Mouse (Mus musculus) C2C12 (cell line): ENCODE measurements around the gene Chrnb1. TPM values are rescaled to one million over a fixed set of nuclear protein-coding genes. Genes with fewer than 3 reads are reported as not detected.

Experiments
- H3K27me3 ChIP-seq: one replicate; pipeline ENCODE4 v1.6.1; 2011; ENCODE audit not compliant: control insufficient read depth, insufficient read depth, insufficient read length
- H3K36me3 ChIP-seq: one replicate; pipeline ENCODE4 v1.6.1; 2011; ENCODE audit not compliant: control insufficient read depth, insufficient read depth
- H3K4me3 ChIP-seq: one replicate; pipeline ENCODE4 v1.5.1; 2011; ENCODE audit warnings: mild to moderate bottlenecking, control low read depth; ENCODE audit not compliant: poor library complexity, insufficient read depth, severe bottlenecking
- H3K79me2 ChIP-seq: one replicate; pipeline ENCODE4 v1.6.1; 2011; ENCODE audit not compliant: control insufficient read depth, insufficient read depth
- H3K79me3 ChIP-seq: one replicate; pipeline ENCODE4 v1.6.1; 2011; ENCODE audit warnings: low read depth, control low read depth
- H3ac ChIP-seq: one replicate; pipeline ENCODE3; 2011; ENCODE audit warnings: low read depth; ENCODE audit not compliant: control insufficient read depth, insufficient read length
- CEBPB ChIP-seq: IDR thresholded peaks from one replicate; pipeline ENCODE4 v1.6.1; 2011; ENCODE audit warnings: low read depth, mild to moderate bottlenecking, control low read depth, moderate library complexity
- CTCF ChIP-seq: IDR thresholded peaks from one replicate; pipeline ENCODE4 v1.5.1; 2011; ENCODE audit not compliant: control insufficient read depth, insufficient read depth, insufficient read length
- FOSL1 ChIP-seq: IDR thresholded peaks from one replicate; pipeline ENCODE4 v1.8.0; 2011; ENCODE audit warnings: mild to moderate bottlenecking, low read length; ENCODE audit not compliant: poor library complexity, insufficient read depth, severe bottlenecking
- MAX ChIP-seq: IDR thresholded peaks from one replicate; pipeline ENCODE4 v1.6.1; 2011; ENCODE audit warnings: mild to moderate bottlenecking, control low read depth
- MYOD1 ChIP-seq: IDR thresholded peaks from one replicate; pipeline ENCODE4 v1.6.1; 2011; ENCODE audit warnings: low read depth; ENCODE audit not compliant: control insufficient read depth, insufficient read length
- MYOG ChIP-seq: IDR thresholded peaks from one replicate; pipeline ENCODE4 v1.6.1; 2011; ENCODE audit not compliant: control insufficient read depth, insufficient read length; ENCODE audit errors: extremely low read depth
- USF1 ChIP-seq: IDR thresholded peaks from one replicate; pipeline ENCODE4 v1.6.1; 2011; ENCODE audit warnings: low read depth, mild to moderate bottlenecking, control low read depth, moderate library complexity
- polyA plus RNA-seq: library from polyadenylated mRNA; unstranded; fragments of >200 nt; fragmentation: generic; extraction: Trizol; gene quantifications from one replicate; pipeline ENCODE4 v1.2.1, GENCODE M21; 2012; ENCODE audit warnings: missing spikeins

The Chrnb1 gene
- polyA plus RNA-seq, 1 experiment = 37.7 TPM

DNA sequence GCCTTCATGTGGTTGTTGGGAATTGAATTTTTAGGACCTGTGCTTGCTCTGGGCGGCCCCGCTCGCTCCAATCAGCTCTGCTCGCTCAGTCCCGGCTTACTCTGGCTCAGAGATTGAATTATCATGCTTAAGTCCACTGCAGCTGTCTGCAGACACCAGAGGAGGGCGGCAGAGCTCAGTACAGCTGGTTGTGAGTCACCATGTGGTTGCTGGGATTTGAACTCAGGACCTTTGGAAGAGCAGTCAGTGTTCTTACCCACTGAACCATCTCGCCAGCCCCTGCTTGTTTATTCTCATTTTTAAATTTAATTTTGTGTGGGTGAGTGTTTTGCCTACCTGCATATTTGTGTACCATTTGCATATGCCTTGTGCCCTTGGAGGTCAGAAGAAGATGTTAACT is 32.2 kb downstream of the Chrnb1 start:
- no peaks in the 10 kb centered on the region for H3K27me3 ChIP-seq
- no peaks in the 10 kb centered on the region for H3K79me2 ChIP-seq
- H3ac ChIP-seq = no peak overlapping the region
- H3K36me3 ChIP-seq = no peaks in the 10 kb centered on the region
- TF ChIP-seq CTCF (no peak), MAX (no peak), MYOG (no peak), USF1 (no peak), CEBPB (no peak), FOSL1 (no peak), MYOD1 (no peak)
- no peaks in the 10 kb centered on the region for H3K79me3 ChIP-seq
- H3K4me3 ChIP-seq = no peak overlapping the region

GRCm38 (mm10) chr11:69761868-69762267 is 33.9 kb downstream of the Chrnb1 start, which contains the start of gene Slc35g3:
Gene Slc35g3 (minus strand): TSS chr11:69761968.
- peaks cover 13% of the 10 kb centered on the region for H3K79me3 ChIP-seq
- H3K79me2 ChIP-seq = peaks cover 14% of the 10 kb centered on the region
- H3K36me3 ChIP-seq = peaks cover 9% of the 10 kb centered on the region
- no peaks in the 10 kb centered on the region for H3K27me3 ChIP-seq
- no peak within 1 kb of the TSS for H3ac ChIP-seq
- no peak within 1 kb of the TSS for H3K4me3 ChIP-seq
- TF ChIP-seq MYOG (no peak), USF1 (no peak), CTCF (no peak), MYOD1 (no peak), MAX (no peak), FOSL1 (no peak), CEBPB (no peak)

- Histone ChIP-seq H3K36me3 (peaks cover 19% of the 10 kb centered on the region), H3K79me2 (peaks cover 24% of the 10 kb centered on the region), H3ac (no peak overlapping the region), H3K4me3 (no peak overlapping the region), H3K79me3 (peaks cover 23% of the 10 kb centered on the region), H3K27me3 (no peaks in the 10 kb centered on the region)
- TF ChIP-seq MYOG = no peak
- TF ChIP-seq CEBPB = no peak
- no peak for TF ChIP-seq CTCF
- no peak for TF ChIP-seq MAX
- no peak for TF ChIP-seq MYOD1
- no peak for TF ChIP-seq FOSL1
These were observed 34.9 kb downstream of the Chrnb1 start for GRCm38 (mm10) chr11:69760901-69761200.

DNA sequence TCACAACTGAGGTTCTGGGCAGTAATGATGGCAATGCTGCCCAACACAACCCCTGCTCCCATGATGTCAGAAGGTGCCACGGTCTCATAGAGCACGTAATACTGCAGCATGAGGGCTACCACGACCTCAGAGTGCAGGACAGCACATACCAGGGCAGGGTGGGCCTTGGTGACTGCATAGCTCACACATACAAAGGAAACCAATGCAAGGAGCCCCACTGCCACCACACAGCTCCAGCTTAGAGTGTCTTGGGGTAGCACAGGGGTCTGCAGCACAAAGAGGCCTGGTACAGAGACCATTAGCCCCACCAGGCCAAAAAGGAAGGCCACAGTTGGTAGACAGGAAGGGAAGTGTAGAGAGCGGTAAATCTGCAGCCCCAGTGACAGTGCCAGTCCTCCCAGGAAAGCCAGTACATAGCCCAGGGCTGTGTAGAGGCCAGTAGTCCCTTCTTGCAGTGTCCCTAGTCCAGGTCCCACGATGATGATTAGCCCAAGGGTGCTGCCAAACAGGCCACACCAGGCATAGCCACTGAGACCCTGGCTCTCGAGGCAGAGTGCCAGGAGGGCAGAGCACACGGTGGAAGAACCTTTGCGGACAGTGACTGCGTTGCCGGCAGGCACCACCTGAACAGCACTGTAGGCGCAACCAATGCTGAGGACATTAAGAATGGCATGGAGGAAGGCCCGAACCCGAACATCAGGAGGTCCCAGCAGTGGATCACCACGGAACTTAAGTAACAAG is 35.4 kb downstream of the Chrnb1 start:
- Histone ChIP-seq H3ac (no peak overlapping the region), H3K4me3 (no peak overlapping the region), H3K79me3 (peaks cover 29% of the 10 kb centered on the region), H3K36me3 (peaks cover 24% of the 10 kb centered on the region), H3K27me3 (no peaks in the 10 kb centered on the region), H3K79me2 (peaks cover 29% of the 10 kb centered on the region)
- TF ChIP-seq CEBPB (no peak), MAX (no peak), FOSL1 (no peak), MYOG (no peak)

DNA sequence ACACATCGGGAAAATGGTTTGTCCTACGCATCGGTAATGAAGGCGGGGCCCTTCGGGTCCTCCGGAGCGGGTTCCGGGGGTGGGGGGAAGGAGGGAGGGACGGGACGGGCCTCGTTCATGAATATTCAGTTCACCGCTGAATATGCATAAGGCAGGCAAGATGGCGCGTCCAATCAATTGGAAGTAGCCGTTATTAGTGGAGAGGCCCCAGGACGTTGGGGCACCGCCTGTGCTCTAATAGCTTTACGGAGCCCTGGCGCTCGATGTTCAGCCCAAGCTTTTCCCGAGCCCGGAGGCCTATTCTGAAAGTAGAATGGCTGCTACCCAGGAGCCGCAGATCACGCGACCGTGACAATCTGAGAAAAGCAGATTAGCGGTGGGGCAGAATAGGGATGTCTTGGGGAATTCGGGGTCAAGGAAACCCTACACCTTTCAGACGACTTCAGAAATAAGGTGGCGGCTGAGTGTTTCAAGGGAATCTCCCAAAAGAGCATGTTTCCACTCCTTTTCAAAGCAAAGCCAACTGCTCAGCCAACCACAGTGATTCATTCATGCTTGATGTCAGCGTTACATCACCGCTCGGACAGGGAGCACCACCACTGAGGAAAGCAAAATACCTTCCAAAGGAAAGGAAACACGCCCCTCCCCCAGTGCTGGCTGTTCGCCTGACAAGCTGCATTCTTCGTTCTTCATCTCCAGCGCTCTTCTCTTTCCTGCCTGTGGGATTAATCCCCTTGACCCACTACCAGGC is 36.6 kb downstream of the Chrnb1 start:
- H3ac ChIP-seq = peak overlapping the region; percentile 64
- peak overlapping the region; percentile 53 for H3K4me3 ChIP-seq
- H3K27me3 ChIP-seq = no peaks in the 10 kb centered on the region
- H3K36me3 ChIP-seq = peaks cover 30% of the 10 kb centered on the region
- TF ChIP-seq MYOD1 (peak; percentile 7), USF1 (no peak), MAX (peak; percentile 52), CEBPB (peak; percentile 57)
- peaks cover 41% of the 10 kb centered on the region for H3K79me2 ChIP-seq
- peaks cover 41% of the 10 kb centered on the region for H3K79me3 ChIP-seq

GRCm38 (mm10) chr11:69758478-69758970 is 37.2 kb downstream of the Chrnb1 start, which contains the start of gene Polr2a:
Gene Polr2a (minus strand): TSS chr11:69758637.
- peaks cover 30% of the 10 kb centered on the region for H3K36me3 ChIP-seq
- peaks cover 47% of the 10 kb centered on the region for H3K79me2 ChIP-seq
- H3K27me3 ChIP-seq = no peaks in the 10 kb centered on the region
- peak within 1 kb of the TSS; percentile 91 for H3ac ChIP-seq
- peaks cover 47% of the 10 kb centered on the region for H3K79me3 ChIP-seq
- peak within 1 kb of the TSS; percentile 53 for H3K4me3 ChIP-seq
- no peak for TF ChIP-seq CEBPB
- peak; percentile 33 for TF ChIP-seq MAX
